Mouse (Mus musculus) kidney, postnatal 0 days (tissue): Measurements from ENCODE around the gene Pitx3. TPM values are rescaled to one million over a fixed set of nuclear protein-coding genes. Genes with fewer than 3 reads are reported as not detected.

ENCODE experiments used
- ATAC-seq: fragments of 200-750 bp; cut with Nextera tagmentation; replicated peaks from 2 replicates; pipeline ENCODE4 v1.8.0; 2017; ENCODE audit warnings: low read depth, moderate number of reproducible peaks, moderate TSS enrichment, moderate library complexity; ENCODE audit not compliant: low FRiP score
- DNase-seq: peaks from one replicate; pipeline ENCODE4 v3.0.0-alpha.2; 2016; ENCODE audit warnings: low spot score
- H3K27ac ChIP-seq: fragments of 300-500 bp; sonication (generic); 2 replicates; pipeline ENCODE4 v1.5.1; 2014; ENCODE audit warnings: mild to moderate bottlenecking
- H3K27me3 ChIP-seq: fragments of 300-500 bp; sonication (generic); 2 replicates; pipeline ENCODE4 v1.6.1; 2014; ENCODE audit warnings: low read length, mixed read lengths; ENCODE audit not compliant: insufficient read depth
- H3K36me3 ChIP-seq: fragments of 300-500 bp; sonication (generic); 2 replicates; pipeline ENCODE4 v1.6.1; 2014; ENCODE audit warnings: low read length, mixed read lengths; ENCODE audit not compliant: insufficient read depth
- H3K4me1 ChIP-seq: fragments of 300-500 bp; sonication (generic); replicated peaks from 2 replicates; pipeline ENCODE4 v1.6.1; 2014; ENCODE audit warnings: antibody characterized with exemption, low read length, mixed read lengths; ENCODE audit not compliant: insufficient read depth
- H3K4me2 ChIP-seq: fragments of 300-500 bp; sonication (generic); 2 replicates; pipeline ENCODE4 v1.6.1; 2014; ENCODE audit warnings: mild to moderate bottlenecking, low read length, moderate library complexity, mixed read lengths
- H3K4me3 ChIP-seq: fragments of 300-500 bp; sonication (generic); replicated peaks from 2 replicates; pipeline ENCODE4 v1.5.1; 2014; ENCODE audit warnings: low read depth, low read length
- H3K9ac ChIP-seq: fragments of 300-500 bp; sonication (generic); 2 replicates; pipeline ENCODE4 v1.6.1; 2014; ENCODE audit warnings: low read depth, low read length
- H3K9me3 ChIP-seq: fragments of 300-500 bp; sonication (generic); replicated peaks from 2 replicates; pipeline ENCODE4 v1.6.1; 2016; ENCODE audit warnings: low read length, inconsistent platforms, mixed read lengths
- CTCF ChIP-seq: IDR thresholded peaks from 2 replicates; pipeline ENCODE4 v1.5.1; 2016; ENCODE audit warnings: antibody characterized with exemption, low read depth, mild to moderate bottlenecking, moderate library complexity
- WGBS: fragments of 180-500 bp; shearing (Covaris S2); extraction: QIAGEN DNeasy Blood & Tissue Kit; methylation state at CpG from one replicate; pipeline ENCODE4 v1.1.7; 2014; 5-methylcytosine and 5-hydroxymethylcytosine counted together
- polyA plus RNA-seq: library from polyadenylated mRNA; unstranded; fragments of >200 nt; fragmentation: Nextera tagmentation; extraction: Ambion mirVana; gene quantifications from 2 replicates; pipeline ENCODE4 v1.2.1, GENCODE M21; 2015

The Pitx3 gene
- polyA plus RNA-seq, 1 experiment from 2014 or later: not detected

DNA sequence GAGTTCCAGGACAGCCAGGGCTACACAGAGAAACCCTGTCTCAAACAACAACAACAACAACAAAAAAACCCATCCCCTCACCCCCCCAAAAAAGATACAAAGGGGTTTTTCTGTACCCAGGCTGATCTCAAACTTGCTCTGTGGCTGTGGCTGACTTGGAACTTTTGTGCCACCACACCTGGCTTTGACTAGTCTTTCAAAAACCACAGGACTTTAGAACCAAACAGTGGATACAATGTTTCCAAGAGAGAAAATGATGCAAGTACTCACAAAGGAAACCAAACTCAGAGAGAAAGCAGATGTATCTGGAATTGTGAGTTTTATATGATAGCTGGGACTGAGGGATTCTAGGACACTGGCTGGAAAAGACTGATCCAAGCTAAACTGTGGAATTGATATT, 23.5 kb downstream of the Pitx3 start:
- Histone ChIP-seq H3K9me3 (no peaks in the 10 kb centered on the region), H3K4me3 (no peak overlapping the region), H3K27me3 (no peaks in the 10 kb centered on the region), H3K4me2 (no peak overlapping the region), H3K27ac (no peak overlapping the region), H3K4me1 (no peaks in the 10 kb centered on the region), H3K36me3 (no peaks in the 10 kb centered on the region), H3K9ac (no peak overlapping the region)
- ATAC-seq: no peak
- no peak for TF ChIP-seq CTCF
- DNase-seq: no peak

DNA sequence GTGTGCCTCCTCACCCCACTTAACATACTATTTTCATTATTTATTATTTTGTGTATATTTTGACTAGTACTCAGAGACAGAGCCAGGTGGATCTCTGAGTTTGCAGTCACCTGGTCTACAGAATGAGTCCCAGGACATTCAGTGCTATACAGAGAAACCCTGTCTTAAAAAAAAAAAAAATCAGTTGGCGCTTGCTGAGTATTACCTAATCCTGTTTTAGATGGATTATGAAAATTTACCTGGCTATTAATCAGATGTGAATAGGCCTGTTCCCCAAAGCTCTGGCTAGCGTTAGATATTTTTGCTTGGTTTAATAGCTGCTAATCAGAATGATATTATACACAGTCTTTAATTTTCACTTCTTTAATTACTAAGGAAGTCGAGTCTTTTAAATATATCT, 24.2 kb downstream of the Pitx3 start:
- Histone ChIP-seq H3K4me2 (no peak overlapping the region), H3K27me3 (no peaks in the 10 kb centered on the region), H3K4me1 (no peaks in the 10 kb centered on the region), H3K9me3 (no peaks in the 10 kb centered on the region), H3K36me3 (no peaks in the 10 kb centered on the region), H3K27ac (no peak overlapping the region), H3K4me3 (no peak overlapping the region), H3K9ac (no peak overlapping the region)
- DNase-seq: no peak
- TF ChIP-seq CTCF: no peak
- no peak for ATAC-seq
- 85% methylated on average over 3 of the region's 3 CpGs for WGBS

DNA sequence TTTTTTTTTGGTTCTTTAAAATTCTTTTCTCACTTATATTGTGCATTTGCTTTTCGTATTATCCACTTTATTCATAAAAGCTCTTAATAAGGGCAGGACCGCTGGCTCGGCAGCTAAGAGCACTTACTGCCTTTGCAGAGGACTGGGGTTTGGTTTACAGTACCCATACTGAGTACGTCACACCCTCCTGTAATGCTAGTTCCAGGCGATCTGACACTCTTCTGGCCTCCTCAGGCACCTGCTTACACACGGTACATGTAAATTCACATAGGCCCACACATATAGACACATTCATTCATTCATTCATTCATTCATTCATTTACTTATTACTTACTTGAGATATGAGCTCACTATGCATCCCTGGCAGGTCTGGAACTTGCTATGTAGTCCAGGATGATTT, 27.3 kb downstream of the Pitx3 start:
- Histone ChIP-seq H3K4me1 (no peaks in the 10 kb centered on the region), H3K9me3 (no peaks in the 10 kb centered on the region), H3K4me2 (no peak overlapping the region), H3K9ac (no peak overlapping the region), H3K36me3 (no peaks in the 10 kb centered on the region), H3K27me3 (no peaks in the 10 kb centered on the region), H3K4me3 (no peak overlapping the region), H3K27ac (no peak overlapping the region)
- TF ChIP-seq CTCF: no peak
- DNase-seq (no peak), ATAC-seq (no peak)
- 80% methylated on average over 6 of the region's 6 CpGs for WGBS

DNA sequence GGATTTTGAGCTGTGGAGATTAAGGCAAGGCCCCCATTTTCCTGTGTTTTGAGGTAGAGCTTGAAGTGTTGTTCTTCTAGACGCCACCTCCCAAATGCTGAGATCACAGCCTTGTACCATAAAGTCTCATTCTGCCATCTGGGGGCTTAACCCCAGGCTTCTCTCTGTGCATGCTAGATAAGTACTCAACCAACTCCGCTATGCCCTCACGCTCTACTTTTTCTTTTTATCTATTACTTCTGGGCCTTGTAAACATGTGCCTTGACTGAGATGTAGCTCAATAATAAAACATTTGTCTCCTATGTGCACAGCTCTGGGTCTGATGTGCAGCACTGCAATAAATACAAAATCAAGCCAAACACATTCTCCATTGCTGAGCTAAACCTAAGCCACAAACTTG, 28.7 kb downstream of the Pitx3 start:
- no peak overlapping the region for H3K4me2 ChIP-seq
- ATAC-seq (no peak), DNase-seq (no peak)
- no peaks in the 10 kb centered on the region for H3K4me1 ChIP-seq
- H3K9me3 ChIP-seq: no peaks in the 10 kb centered on the region
- WGBS: 84% methylated on average over 3 of the region's 3 CpGs
- H3K36me3 ChIP-seq: no peaks in the 10 kb centered on the region
- H3K27me3 ChIP-seq: no peaks in the 10 kb centered on the region
- no peak overlapping the region for H3K4me3 ChIP-seq
- no peak for TF ChIP-seq CTCF
- H3K9ac ChIP-seq: no peak overlapping the region
- H3K27ac ChIP-seq: no peak overlapping the region

DNA sequence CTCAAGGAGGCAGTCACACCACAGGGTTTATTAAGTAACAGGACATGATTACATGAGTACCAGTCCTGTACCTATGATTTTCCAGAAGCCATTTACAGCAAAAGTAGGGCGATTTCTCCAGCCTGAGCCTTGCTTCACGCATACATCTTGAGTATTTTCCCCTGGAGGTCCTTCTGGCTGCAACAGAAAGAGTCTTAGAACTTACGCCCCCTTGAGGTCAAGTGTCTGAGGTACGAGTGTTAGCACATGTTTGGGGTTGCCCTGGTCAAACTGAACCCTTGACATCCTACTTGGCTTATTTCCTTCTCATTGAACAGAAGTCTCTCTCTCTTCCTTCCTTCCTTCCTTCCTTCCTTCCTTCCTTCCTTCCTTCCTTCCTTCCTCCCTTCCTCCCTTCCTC, 33.5 kb downstream of the Pitx3 start:
- 58% methylated on average over 4 of the region's 4 CpGs for WGBS
- no peak for DNase-seq
- Histone ChIP-seq H3K27me3 (no peaks in the 10 kb centered on the region), H3K4me1 (no peaks in the 10 kb centered on the region), H3K4me2 (no peak overlapping the region), H3K9ac (no peak overlapping the region), H3K36me3 (no peaks in the 10 kb centered on the region), H3K9me3 (no peaks in the 10 kb centered on the region), H3K4me3 (no peak overlapping the region), H3K27ac (no peak overlapping the region)
- ATAC-seq: no peak
- no peak for TF ChIP-seq CTCF

DNA sequence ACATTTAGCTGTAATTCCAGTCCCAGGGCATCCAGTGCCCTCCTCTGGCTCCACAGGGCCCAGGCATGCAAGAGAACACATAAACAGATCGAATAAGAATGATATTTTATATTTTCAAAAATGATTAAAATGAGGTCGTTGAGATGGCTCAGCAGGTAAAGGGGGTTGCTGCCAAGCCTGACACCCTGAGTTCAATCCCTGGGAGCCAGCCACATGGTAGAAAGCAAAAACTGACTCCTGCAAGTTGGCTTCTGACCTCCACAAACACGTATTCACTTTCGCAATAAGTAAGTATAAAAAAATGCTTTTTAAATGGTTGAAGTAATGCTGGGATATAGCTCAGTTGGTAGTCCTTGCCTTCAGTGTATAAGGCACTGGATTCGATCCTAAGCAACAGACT, 37.3 kb downstream of the Pitx3 start:
- DNase-seq (no peak), ATAC-seq (no peak)
- TF ChIP-seq CTCF: no peak
- 85% methylated on average over 5 of the region's 5 CpGs for WGBS
- Histone ChIP-seq H3K4me3 (no peak overlapping the region), H3K27ac (no peak overlapping the region), H3K4me1 (no peaks in the 10 kb centered on the region), H3K9me3 (no peaks in the 10 kb centered on the region), H3K36me3 (no peaks in the 10 kb centered on the region), H3K27me3 (no peaks in the 10 kb centered on the region), H3K9ac (no peak overlapping the region), H3K4me2 (no peak overlapping the region)

DNA sequence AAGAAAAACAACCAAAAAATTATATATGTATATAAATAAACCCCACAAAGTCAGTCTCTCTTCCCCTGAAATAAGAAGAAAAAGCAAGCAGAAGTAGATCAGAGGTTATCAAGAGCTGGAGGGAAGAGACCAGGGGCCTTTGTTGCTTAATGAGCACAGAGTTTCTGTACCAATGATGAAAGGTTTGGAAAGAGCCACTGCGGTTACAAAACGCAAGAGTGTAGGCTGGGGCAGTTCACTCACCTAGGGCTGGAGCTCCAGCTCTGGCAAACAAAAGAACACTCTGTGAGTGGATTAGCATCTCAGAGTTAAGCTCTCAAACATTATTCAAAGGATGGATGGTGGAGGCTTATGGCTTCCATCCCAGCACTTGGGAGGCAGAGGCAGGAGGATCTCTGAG, 37.9 kb downstream of the Pitx3 start:
- no peaks in the 10 kb centered on the region for H3K9me3 ChIP-seq
- no peaks in the 10 kb centered on the region for H3K36me3 ChIP-seq
- WGBS: 88% methylated on average over 2 of the region's 2 CpGs

More for the DNA sequence above, 37.9 kb downstream of the Pitx3 start:
- H3K4me3 ChIP-seq: no peak overlapping the region
- no peak for ATAC-seq
- no peak overlapping the region for H3K27ac ChIP-seq
- H3K27me3 ChIP-seq: no peaks in the 10 kb centered on the region
- H3K4me1 ChIP-seq: no peaks in the 10 kb centered on the region
- H3K9ac ChIP-seq: no peak overlapping the region
- TF ChIP-seq CTCF: no peak
- H3K4me2 ChIP-seq: no peak overlapping the region
- no peak for DNase-seq
